Mouse (Mus musculus) megakaryocyte, embryonic 14.5 days (primary cell): ENCODE data around the gene Sft2d2. TPM values are rescaled to one million over a fixed set of nuclear protein-coding genes. Genes with fewer than 3 reads are reported as not detected.

Source experiments
- H3K27me3 ChIP-seq: replicated peaks from 2 replicates; pipeline ENCODE3; 2012; ENCODE audit warnings: inconsistent platforms
- H3K36me3 ChIP-seq: replicated peaks from 2 replicates; pipeline ENCODE3; 2012; ENCODE audit warnings: low read length, inconsistent platforms, mixed read lengths
- H3K4me1 ChIP-seq: 2 replicates; pipeline ENCODE4 v1.6.1; 2012; ENCODE audit warnings: inconsistent platforms
- H3K4me3 ChIP-seq: replicated peaks from 2 replicates; pipeline ENCODE3; 2012; ENCODE audit warnings: moderate library complexity, mild to moderate bottlenecking, inconsistent platforms
- H3K9me3 ChIP-seq: 2 replicates; pipeline ENCODE4 v1.6.1; 2012; ENCODE audit warnings: inconsistent platforms
- FLI1 ChIP-seq: IDR thresholded peaks from 2 replicates; pipeline ENCODE4 v1.6.1; 2012; ENCODE audit warnings: low read length, inconsistent platforms, mixed read lengths
- GATA1 ChIP-seq: IDR thresholded peaks from 3 replicates; pipeline ENCODE4 v1.6.1; 2012; ENCODE audit warnings: mixed read lengths, low read length, inconsistent platforms, borderline replicate concordance
- polyA plus RNA-seq: library from polyadenylated mRNA; stranded (reverse); fragments of >175 nt; gene quantifications from 2 replicates; pipeline ENCODE4 v1.2.3, GENCODE M21; 2012; ENCODE audit warnings: low replicate concordance; ENCODE audit not compliant: insufficient read depth

The Sft2d2 gene
- polyA plus RNA-seq, 1 experiment = 1.7 TPM

- no peaks in the 10 kb centered on the region for H3K27me3 ChIP-seq
- no peaks in the 10 kb centered on the region for H3K9me3 ChIP-seq
- no peak for TF ChIP-seq FLI1
- TF ChIP-seq GATA1 = no peak
- peaks cover 76% of the 10 kb centered on the region for H3K4me1 ChIP-seq
- no peak overlapping the region for H3K4me3 ChIP-seq
- H3K36me3 ChIP-seq = peaks cover 18% of the 10 kb centered on the region
Observed at GRCm38 (mm10) chr1:165192102-165192501, 2.1 kb downstream of the Sft2d2 start.

- Histone ChIP-seq H3K9me3 (no peaks in the 10 kb centered on the region), H3K4me1 (peaks cover 80% of the 10 kb centered on the region), H3K4me3 (no peak overlapping the region), H3K36me3 (peaks cover 23% of the 10 kb centered on the region), H3K27me3 (no peaks in the 10 kb centered on the region)
- TF ChIP-seq FLI1 = no peak
- no peak for TF ChIP-seq GATA1
Observed at GRCm38 (mm10) chr1:165191611-165192010, 2.6 kb downstream of the Sft2d2 start.

GRCm38 (mm10) chr1:165190571-165191273, 3.5 kb downstream of the Sft2d2 start:
- TF ChIP-seq GATA1 = no peak
- Histone ChIP-seq H3K4me1 (peaks cover 82% of the 10 kb centered on the region), H3K27me3 (no peaks in the 10 kb centered on the region), H3K4me3 (no peak overlapping the region), H3K9me3 (no peaks in the 10 kb centered on the region), H3K36me3 (peaks cover 30% of the 10 kb centered on the region)

GRCm38 (mm10) chr1:165190068-165190467, 4.2 kb downstream of the Sft2d2 start:
- TF ChIP-seq FLI1 (no peak), GATA1 (no peak)
- H3K4me3 ChIP-seq = no peak overlapping the region
- peaks cover 37% of the 10 kb centered on the region for H3K36me3 ChIP-seq
- peaks cover 76% of the 10 kb centered on the region for H3K4me1 ChIP-seq
- H3K27me3 ChIP-seq = no peaks in the 10 kb centered on the region
- H3K9me3 ChIP-seq = no peaks in the 10 kb centered on the region

- Histone ChIP-seq H3K27me3 (no peaks in the 10 kb centered on the region), H3K4me1 (peaks cover 68% of the 10 kb centered on the region), H3K9me3 (no peaks in the 10 kb centered on the region), H3K36me3 (peaks cover 46% of the 10 kb centered on the region), H3K4me3 (peak overlapping the region; percentile 62)
- TF ChIP-seq FLI1 (no peak), GATA1 (no peak)
Observed at GRCm38 (mm10) chr1:165188806-165189580, 5.2 kb downstream of the Sft2d2 start.

- peaks cover 63% of the 10 kb centered on the region for H3K36me3 ChIP-seq
- H3K4me1 ChIP-seq = peaks cover 51% of the 10 kb centered on the region
- H3K27me3 ChIP-seq = no peaks in the 10 kb centered on the region
- H3K4me3 ChIP-seq = peak overlapping the region; percentile 47
- no peaks in the 10 kb centered on the region for H3K9me3 ChIP-seq
- TF ChIP-seq FLI1 = no peak
- no peak for TF ChIP-seq GATA1
Observed at GRCm38 (mm10) chr1:165187357-165187756, 6.9 kb downstream of the Sft2d2 start.

- no peaks in the 10 kb centered on the region for H3K9me3 ChIP-seq
- no peaks in the 10 kb centered on the region for H3K27me3 ChIP-seq
- H3K36me3 ChIP-seq = peaks cover 71% of the 10 kb centered on the region
- peaks cover 44% of the 10 kb centered on the region for H3K4me1 ChIP-seq
- H3K4me3 ChIP-seq = no peak overlapping the region
- no peak for TF ChIP-seq GATA1
- no peak for TF ChIP-seq FLI1
Observed at GRCm38 (mm10) chr1:165186491-165186890, 7.7 kb downstream of the Sft2d2 start.

GRCm38 (mm10) chr1:165185116-165185515, 9.1 kb downstream of the Sft2d2 start:
- no peaks in the 10 kb centered on the region for H3K9me3 ChIP-seq
- H3K4me3 ChIP-seq = no peak overlapping the region
- no peak for TF ChIP-seq FLI1
- TF ChIP-seq GATA1 = no peak
- H3K4me1 ChIP-seq = peaks cover 31% of the 10 kb centered on the region
- H3K27me3 ChIP-seq = no peaks in the 10 kb centered on the region
- peaks cover 78% of the 10 kb centered on the region for H3K36me3 ChIP-seq

- Histone ChIP-seq H3K36me3 (peaks cover 81% of the 10 kb centered on the region), H3K4me3 (no peak overlapping the region), H3K27me3 (no peaks in the 10 kb centered on the region)
Observed at GRCm38 (mm10) chr1:165184178-165184577, 10.1 kb downstream of the Sft2d2 start.

GRCm38 (mm10) chr1:165183400-165183799, 10.8 kb downstream of the Sft2d2 start:
- H3K36me3 ChIP-seq = peaks cover 86% of the 10 kb centered on the region

More at GRCm38 (mm10) chr1:165184178-165184577, 10.1 kb downstream of the Sft2d2 start:
- Histone ChIP-seq H3K9me3 (no peaks in the 10 kb centered on the region), H3K4me1 (peaks cover 26% of the 10 kb centered on the region)
- TF ChIP-seq FLI1 (no peak), GATA1 (no peak)

More at GRCm38 (mm10) chr1:165183400-165183799, 10.8 kb downstream of the Sft2d2 start:
- Histone ChIP-seq H3K27me3 (no peaks in the 10 kb centered on the region), H3K4me3 (no peak overlapping the region), H3K9me3 (no peaks in the 10 kb centered on the region), H3K4me1 (peaks cover 18% of the 10 kb centered on the region)
- TF ChIP-seq FLI1 (no peak), GATA1 (no peak)
